Mouse (Mus musculus) spleen, adult 2 months (tissue): ENCODE measurements at regions not wholly inside any gene's neighbourhood (a gene's known extent, or its start where the extent isn't known, plus 50 kb on each side); places are given as distances from the start of the nearest gene placed in this dataset.

Source experiments
- DNase-seq, 2 experiments: peaks; one replicate each; pipeline versions ENCODE4 v3.0.0 to v3.0.0-alpha.2; 2012 to 2021; ENCODE audit warnings: low spot score in 2 of 2, low read depth in 1 of 2
- H3K27ac ChIP-seq: fragments of 200-500 bp; 2 replicates; pipeline ENCODE4 v1.5.1; 2012; ENCODE audit warnings: low read length, inconsistent platforms; ENCODE audit not compliant: insufficient read depth
- H3K27me3 ChIP-seq: fragments of 200-500 bp; 2 replicates; pipeline ENCODE4 v1.6.1; 2012; ENCODE audit warnings: mild to moderate bottlenecking, moderate library complexity, low read length, inconsistent platforms; ENCODE audit not compliant: control insufficient read depth, insufficient read depth
- H3K36me3 ChIP-seq: fragments of 200-500 bp; 2 replicates; pipeline ENCODE4 v1.6.1; 2012; ENCODE audit warnings: mild to moderate bottlenecking, low read length, inconsistent platforms; ENCODE audit not compliant: control insufficient read depth, insufficient read depth
- H3K4me1 ChIP-seq: fragments of 200-500 bp; 2 replicates; pipeline ENCODE4 v1.6.1; 2011; ENCODE audit warnings: inconsistent platforms; ENCODE audit not compliant: control insufficient read depth, insufficient read depth, insufficient read length
- H3K4me3 ChIP-seq: fragments of 200-500 bp; 2 replicates; pipeline ENCODE4 v1.5.1; 2011; ENCODE audit warnings: mild to moderate bottlenecking, inconsistent platforms; ENCODE audit not compliant: insufficient read depth, insufficient read length; ENCODE audit errors: extremely low read depth
- CTCF ChIP-seq: fragments of 200-500 bp; IDR thresholded peaks from 2 replicates; pipeline ENCODE4 v1.5.1; 2011; ENCODE audit warnings: mild to moderate bottlenecking, inconsistent platforms; ENCODE audit not compliant: insufficient read depth, insufficient read length, insufficient replicate concordance; ENCODE audit errors: extremely low read depth
- POLR2A ChIP-seq: fragments of 200-500 bp; IDR thresholded peaks from 2 replicates; pipeline ENCODE4 v1.6.1; 2011; ENCODE audit warnings: low read depth, low read length, inconsistent platforms
- WGBS: fragments of 180-500 bp; shearing (Covaris S2); methylation state at CpG from one replicate; pipeline ENCODE4 v1.1.7; 2018; 5-methylcytosine and 5-hydroxymethylcytosine counted together

GRCm38 (mm10) chr13:44386767-44387166 lies 342.5 kb upstream of the Jarid2 start:
- no peaks in the 10 kb centered on the region for H3K36me3 ChIP-seq
- no peak for TF ChIP-seq CTCF
- TF ChIP-seq POLR2A: no peak
- H3K27me3 ChIP-seq: no peaks in the 10 kb centered on the region
- H3K4me3 ChIP-seq: no peak overlapping the region
- no peaks in the 10 kb centered on the region for H3K4me1 ChIP-seq
- 89% methylated on average over 8 of the region's 8 CpGs for WGBS
- H3K27ac ChIP-seq: no peak overlapping the region
- DNase-seq: no peak

- TF ChIP-seq CTCF: no peak
- TF ChIP-seq POLR2A: no peak
- Histone ChIP-seq H3K27me3 (no peaks in the 10 kb centered on the region), H3K36me3 (no peaks in the 10 kb centered on the region), H3K4me3 (no peak overlapping the region), H3K4me1 (no peaks in the 10 kb centered on the region), H3K27ac (no peak overlapping the region)
- WGBS: 92% methylated on average over 5 of the region's 5 CpGs
- DNase-seq: no peak
Observed at GRCm38 (mm10) chr13:44389696-44390095, 339.6 kb upstream of the Jarid2 start.

GRCm38 (mm10) chr13:44390666-44391390 lies 338.4 kb upstream of the Jarid2 start:
- DNase-seq: no peak
- Histone ChIP-seq H3K4me1 (no peaks in the 10 kb centered on the region), H3K27me3 (no peaks in the 10 kb centered on the region), H3K4me3 (no peak overlapping the region), H3K36me3 (no peaks in the 10 kb centered on the region), H3K27ac (no peak overlapping the region)
- TF ChIP-seq CTCF (no peak), POLR2A (no peak)
- 91% methylated on average over 9 of the region's 9 CpGs for WGBS

GRCm38 (mm10) chr13:44394016-44394415 lies 335.3 kb upstream of the Jarid2 start:
- Histone ChIP-seq H3K36me3 (no peaks in the 10 kb centered on the region), H3K27me3 (no peaks in the 10 kb centered on the region), H3K4me3 (no peak overlapping the region), H3K4me1 (no peaks in the 10 kb centered on the region), H3K27ac (no peak overlapping the region)
- DNase-seq: no peak
- 90% methylated on average over 5 of the region's 5 CpGs for WGBS
- TF ChIP-seq POLR2A: no peak
- TF ChIP-seq CTCF: no peak

- 91% methylated on average over 15 of the region's 15 CpGs for WGBS
- no peak for DNase-seq
- no peaks in the 10 kb centered on the region for H3K4me1 ChIP-seq
Observed at GRCm38 (mm10) chr13:44398613-44399369, 330.5 kb upstream of the Jarid2 start.

GRCm38 (mm10) chr13:44399370-44399685 lies 329.9 kb upstream of the Jarid2 start:
- 96% methylated on average over 4 of the region's 4 CpGs for WGBS
- Histone ChIP-seq H3K4me1 (no peaks in the 10 kb centered on the region), H3K27me3 (no peaks in the 10 kb centered on the region), H3K27ac (no peak overlapping the region), H3K4me3 (no peak overlapping the region), H3K36me3 (no peaks in the 10 kb centered on the region)
- no peak for TF ChIP-seq CTCF
- DNase-seq: no peak

More at GRCm38 (mm10) chr13:44398613-44399369, 330.5 kb upstream of the Jarid2 start:
- no peaks in the 10 kb centered on the region for H3K36me3 ChIP-seq
- H3K27me3 ChIP-seq: no peaks in the 10 kb centered on the region
- no peak overlapping the region for H3K4me3 ChIP-seq
- no peak overlapping the region for H3K27ac ChIP-seq
- TF ChIP-seq CTCF (no peak), POLR2A (no peak)

GRCm38 (mm10) chr13:44399831-44400321 lies 329.4 kb upstream of the Jarid2 start:
- Histone ChIP-seq H3K4me1 (no peaks in the 10 kb centered on the region), H3K4me3 (no peak overlapping the region), H3K36me3 (no peaks in the 10 kb centered on the region), H3K27ac (no peak overlapping the region), H3K27me3 (no peaks in the 10 kb centered on the region)
- no peak for TF ChIP-seq CTCF
- no peak for TF ChIP-seq POLR2A
- WGBS: 76% methylated on average over 7 of the region's 7 CpGs
- no peak for DNase-seq
